Mouse (Mus musculus) lung, adult 2 months (tissue): ENCODE results near the gene Alox15.
"Not testable (repeated sequence)": the region's sequence is repeated elsewhere in the genome, so short reads cannot be mapped to it uniquely, and the experiment has no call there.

ENCODE experiments used
- CTCF ChIP-seq: fragments of 200-500 bp; IDR thresholded peaks from 2 replicates; pipeline ENCODE4 v1.5.1; 2011; ENCODE audit warnings: mild to moderate bottlenecking, low read length, control low read depth; ENCODE audit not compliant: insufficient read depth
- POLR2A ChIP-seq: fragments of 200-500 bp; IDR thresholded peaks from 2 replicates; pipeline ENCODE4 v1.6.1; 2011; ENCODE audit warnings: low read depth, mild to moderate bottlenecking, control low read depth, low read length, borderline replicate concordance; ENCODE audit errors: extremely low read depth

- not testable (repeated sequence) for TF ChIP-seq CTCF, POLR2A
Measured at GRCm38 (mm10) chr11:70368626-70369025, 16.8 kb upstream of the Alox15 start.
